Mouse (Mus musculus) intestine, embryonic 16.5 days (tissue): ENCODE results near the gene Oprl1. TPM values are rescaled to one million over a fixed set of nuclear protein-coding genes. Genes with fewer than 3 reads are reported as not detected.

Source experiments
- ATAC-seq: fragments of 200-750 bp; cut with Nextera tagmentation; 2 replicates; pipeline ENCODE4 v1.8.0; 2017; ENCODE audit warnings: moderate TSS enrichment, moderate library complexity
- H3K27ac ChIP-seq: fragments of 300-500 bp; sonication (generic); 2 replicates; pipeline ENCODE4 v1.5.1; 2014; ENCODE audit warnings: mild to moderate bottlenecking, low read length
- H3K27me3 ChIP-seq: fragments of 300-500 bp; sonication (generic); replicated peaks from 2 replicates; pipeline ENCODE4 v1.6.1; 2014; ENCODE audit warnings: low read length, control low read depth, mixed read lengths; ENCODE audit not compliant: control insufficient read depth, insufficient read depth
- H3K36me3 ChIP-seq: fragments of 300-500 bp; sonication (generic); 2 replicates; pipeline ENCODE4 v1.6.1; 2014; ENCODE audit warnings: low read length, control low read depth; ENCODE audit not compliant: control insufficient read depth, insufficient read depth
- H3K4me1 ChIP-seq: fragments of 300-500 bp; sonication (generic); 2 replicates; pipeline ENCODE4 v1.6.1; 2014; ENCODE audit warnings: low read length, control low read depth, mixed read lengths; ENCODE audit not compliant: control insufficient read depth, insufficient read depth
- H3K4me2 ChIP-seq: fragments of 300-500 bp; sonication (generic); 2 replicates; pipeline ENCODE4 v1.6.1; 2014; ENCODE audit warnings: low read depth, low read length, control low read depth
- H3K4me3 ChIP-seq: fragments of 300-500 bp; sonication (generic); 2 replicates; pipeline ENCODE4 v1.5.1; 2014; ENCODE audit warnings: mild to moderate bottlenecking, low read length
- H3K9ac ChIP-seq: fragments of 300-500 bp; sonication (generic); 2 replicates; pipeline ENCODE4 v1.6.1; 2014; ENCODE audit warnings: low read depth, low read length
- H3K9me3 ChIP-seq: fragments of 300-500 bp; sonication (generic); 2 replicates; pipeline ENCODE4 v1.6.1; 2016; ENCODE audit warnings: low read length, control low read depth; ENCODE audit not compliant: control insufficient read depth
- WGBS: fragments of 180-500 bp; shearing (Covaris S2); extraction: QIAGEN DNeasy Blood & Tissue Kit; methylation state at CpG from one replicate; pipeline ENCODE4 v1.1.7; 2014; 5-methylcytosine and 5-hydroxymethylcytosine counted together
- polyA plus RNA-seq: library from polyadenylated mRNA; unstranded; fragments of >200 nt; fragmentation: Nextera tagmentation; extraction: Ambion mirVana; gene quantifications from 2 replicates; pipeline ENCODE4 v1.2.1, GENCODE M21; 2015

The Oprl1 gene
- polyA plus RNA-seq, 1 experiment from 2014 or later: 1.7 TPM

- no peak for ATAC-seq
- H3K4me3 ChIP-seq: no peak overlapping the region
These were observed 37.6 kb upstream of the Oprl1 start for GRCm38 (mm10) chr2:181677096-181677754.

GRCm38 (mm10) chr2:181677755-181678098 lies 37.1 kb upstream of the Oprl1 start:
- Histone ChIP-seq H3K27ac (peak overlapping the region; percentile 6; the same call in 1 of the 2 replicates), H3K4me2 (no peak overlapping the region), H3K36me3 (no peaks in the 10 kb centered on the region), H3K4me3 (no peak overlapping the region), H3K9me3 (no peaks in the 10 kb centered on the region), H3K4me1 (peaks cover 13% of the 10 kb centered on the region), H3K27me3 (peaks cover 25% of the 10 kb centered on the region), H3K9ac (no peak overlapping the region)
- WGBS: 60% methylated on average over 3 of the region's 3 CpGs
- ATAC-seq: no peak

More at GRCm38 (mm10) chr2:181677096-181677754, 37.6 kb upstream of the Oprl1 start:
- H3K4me1 ChIP-seq: peaks cover 13% of the 10 kb centered on the region
- 0 out of 2 replicates have a peak overlapping the region, but pooled peaks have one; percentile 8 for H3K9ac ChIP-seq
- WGBS: 68% methylated on average over 5 of the region's 5 CpGs
- peaks cover 30% of the 10 kb centered on the region for H3K27me3 ChIP-seq
- no peaks in the 10 kb centered on the region for H3K36me3 ChIP-seq
- no peak overlapping the region for H3K4me2 ChIP-seq
- peak overlapping the region; percentile 30 for H3K27ac ChIP-seq
- no peaks in the 10 kb centered on the region for H3K9me3 ChIP-seq

GRCm38 (mm10) chr2:181678780-181679179 lies 36.0 kb upstream of the Oprl1 start:
- H3K4me3 ChIP-seq: no peak overlapping the region
- no peaks in the 10 kb centered on the region for H3K9me3 ChIP-seq
- no peak overlapping the region for H3K4me2 ChIP-seq
- WGBS: 30% methylated on average over 1 of the region's 1 CpGs
- H3K4me1 ChIP-seq: peaks cover 13% of the 10 kb centered on the region
- H3K36me3 ChIP-seq: no peaks in the 10 kb centered on the region
- peaks cover 16% of the 10 kb centered on the region; the same call in 1 of the 2 replicates for H3K27me3 ChIP-seq
- H3K27ac ChIP-seq: no peak overlapping the region
- ATAC-seq: peak; percentile 78
- H3K9ac ChIP-seq: no peak overlapping the region

- Histone ChIP-seq H3K9me3 (no peaks in the 10 kb centered on the region), H3K9ac (peak within 1 kb of the TSS; percentile 86), H3K4me3 (peak within 1 kb of the TSS; percentile 77), H3K36me3 (no peaks in the 10 kb centered on the region), H3K27me3 (peaks cover 10% of the 10 kb centered on the region; the same call in 1 of the 2 replicates), H3K4me2 (peak within 1 kb of the TSS; percentile 90), H3K4me1 (peaks cover 13% of the 10 kb centered on the region), H3K27ac (peak within 1 kb of the TSS; percentile 4)
- ATAC-seq: peak; percentile 54
- under 1% methylated on average over 64 of the region's 69 CpGs for WGBS
These were observed 34.7 kb upstream of the Oprl1 start, which contains the start of gene Tcea2 for GRCm38 (mm10) chr2:181679951-181680715. TSS of gene Tcea2 (plus strand) at chr2:181680310.

DNA sequence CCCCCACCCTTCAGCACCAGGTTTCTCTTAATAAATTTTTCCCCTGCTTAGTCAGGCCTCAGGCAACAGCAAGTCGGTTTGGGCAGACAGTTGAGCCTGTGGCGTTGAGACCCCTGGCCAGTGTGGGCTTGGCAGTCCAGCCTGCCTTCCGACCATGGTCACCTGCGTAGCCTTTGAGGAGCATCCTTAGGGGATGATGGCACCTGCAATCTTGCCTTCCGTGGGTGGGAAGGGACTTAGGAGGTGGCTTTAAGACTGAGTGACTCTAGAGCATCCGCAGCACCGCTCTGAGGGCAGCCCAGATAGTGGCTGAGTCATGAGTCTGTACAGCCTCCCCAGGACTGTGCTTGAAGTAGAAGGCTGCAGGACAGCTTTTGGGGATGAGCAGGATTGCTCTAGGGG lies 34.1 kb upstream of the Oprl1 start:
- ATAC-seq: peak; percentile 37
- H3K36me3 ChIP-seq: no peaks in the 10 kb centered on the region
- H3K9me3 ChIP-seq: no peaks in the 10 kb centered on the region
- no peak overlapping the region; the same call in 1 of the 2 replicates for H3K27ac ChIP-seq
- H3K4me1 ChIP-seq: peaks cover 9% of the 10 kb centered on the region; the same call in 1 of the 2 replicates
- WGBS: 18% methylated on average over 7 of the region's 7 CpGs
- H3K27me3 ChIP-seq: peaks cover 8% of the 10 kb centered on the region; the same call in 1 of the 2 replicates
- H3K4me2 ChIP-seq: peak overlapping the region; percentile 90
- peak overlapping the region; percentile 86 for H3K9ac ChIP-seq
- peak overlapping the region; percentile 77 for H3K4me3 ChIP-seq

GRCm38 (mm10) chr2:181681978-181682377 lies 32.8 kb upstream of the Oprl1 start:
- ATAC-seq: no peak
- Histone ChIP-seq H3K27ac (no peak overlapping the region), H3K36me3 (no peaks in the 10 kb centered on the region; the same call in 1 of the 2 replicates), H3K4me2 (no peak overlapping the region), H3K4me1 (peaks cover 7% of the 10 kb centered on the region; the same call in 1 of the 2 replicates), H3K9me3 (no peaks in the 10 kb centered on the region), H3K4me3 (no peak overlapping the region), H3K27me3 (peaks cover 3% of the 10 kb centered on the region; the same call in 1 of the 2 replicates), H3K9ac (no peak overlapping the region)
- 75% methylated on average over 1 of the region's 1 CpGs for WGBS

GRCm38 (mm10) chr2:181683381-181683780 lies 31.4 kb upstream of the Oprl1 start:
- no peak overlapping the region for H3K27ac ChIP-seq
- 69% methylated on average over 4 of the region's 4 CpGs for WGBS
- H3K4me2 ChIP-seq: no peak overlapping the region
- no peaks in the 10 kb centered on the region for H3K27me3 ChIP-seq
- H3K4me1 ChIP-seq: peaks cover 7% of the 10 kb centered on the region; the same call in 1 of the 2 replicates
- ATAC-seq: no peak
- H3K36me3 ChIP-seq: peaks cover 5% of the 10 kb centered on the region; the same call in 1 of the 2 replicates
- no peak overlapping the region for H3K4me3 ChIP-seq
- H3K9ac ChIP-seq: no peak overlapping the region
- no peaks in the 10 kb centered on the region for H3K9me3 ChIP-seq

GRCm38 (mm10) chr2:181684713-181685112 lies 30.1 kb upstream of the Oprl1 start:
- no peak for ATAC-seq
- no peak overlapping the region for H3K4me3 ChIP-seq
- 47% methylated on average over 1 of the region's 1 CpGs for WGBS
- H3K36me3 ChIP-seq: peaks cover 8% of the 10 kb centered on the region; the same call in 1 of the 2 replicates
- H3K27me3 ChIP-seq: no peaks in the 10 kb centered on the region
- H3K9me3 ChIP-seq: no peaks in the 10 kb centered on the region
- no peak overlapping the region for H3K9ac ChIP-seq
- H3K4me2 ChIP-seq: no peak overlapping the region
- H3K4me1 ChIP-seq: peaks cover 7% of the 10 kb centered on the region; the same call in 1 of the 2 replicates
- H3K27ac ChIP-seq: no peak overlapping the region

DNA sequence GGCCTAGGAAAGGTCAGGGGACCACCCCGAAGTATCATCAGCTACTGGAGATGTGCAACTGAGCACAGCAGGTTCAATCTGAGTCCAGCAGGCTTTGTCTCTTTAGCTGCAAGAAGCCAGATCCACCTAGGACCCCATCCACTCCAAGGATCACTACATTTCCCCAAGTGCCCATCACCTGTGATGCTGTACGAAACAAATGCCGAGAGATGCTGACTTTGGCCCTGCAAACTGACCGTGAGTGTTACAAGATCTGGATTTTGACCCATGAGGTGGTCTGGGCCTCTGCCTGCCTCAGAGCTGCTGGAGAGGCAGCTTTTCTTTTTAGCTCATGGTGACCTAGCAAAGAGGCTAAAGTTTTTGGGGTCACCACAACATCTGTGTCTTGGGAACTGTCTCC lies 29.1 kb upstream of the Oprl1 start:
- Histone ChIP-seq H3K9me3 (no peaks in the 10 kb centered on the region), H3K36me3 (peaks cover 8% of the 10 kb centered on the region; the same call in 1 of the 2 replicates), H3K9ac (no peak overlapping the region), H3K4me3 (no peak overlapping the region), H3K4me1 (peaks cover 5% of the 10 kb centered on the region; the same call in 1 of the 2 replicates), H3K27ac (no peak overlapping the region), H3K4me2 (no peak overlapping the region), H3K27me3 (no peaks in the 10 kb centered on the region)
- WGBS: 92% methylated on average over 4 of the region's 4 CpGs
- no peak for ATAC-seq
